In the genomic region with DNA sequence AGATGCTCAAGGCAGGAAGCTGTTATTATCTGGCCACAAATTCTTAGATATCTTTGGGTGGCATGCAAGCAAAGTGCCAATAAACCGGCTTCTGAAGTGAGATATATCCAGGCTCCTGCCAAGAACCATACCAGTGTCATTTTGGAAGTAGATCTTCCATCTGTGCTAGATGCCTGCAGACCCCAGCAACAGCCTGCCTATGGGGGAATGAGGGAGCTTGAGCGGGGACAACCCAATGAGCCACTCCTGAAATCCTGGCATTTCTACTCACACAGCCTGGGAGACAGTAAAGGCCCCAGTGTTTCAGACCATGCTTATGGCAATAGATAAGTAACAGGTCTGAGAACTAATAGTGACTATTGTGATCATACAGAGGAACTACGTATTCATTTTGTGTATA, we compare ENCODE assay signal across 30 mouse cellular contexts.
"Had no signal": no experiment of that assay in that cellular context is flagged by ENCODE, and none has a peak within 500 bp of the region (broad histone marks: within the 10 kb centered on the region; RNA-seq: fewer than 3 reads in every experiment).

No protein-coding gene starts in this region.

- H3K9ac ChIP-seq: limb, embryonic 12.5 days; limb, embryonic 13.5 days; limb, embryonic 15.5 days; liver, embryonic 12.5 days; liver, embryonic 13.5 days; liver, embryonic 14.5 days; liver, embryonic 15.5 days; liver, postnatal 0 days; lung, embryonic 14.5 days; lung, embryonic 15.5 days; midbrain, embryonic 12.5 days; midbrain, embryonic 13.5 days; midbrain, embryonic 15.5 days; neural tube, embryonic 12.5 days had no signal

- H3K36me3 ChIP-seq: limb, embryonic 10.5 days; limb, embryonic 12.5 days; limb, embryonic 13.5 days; limb, embryonic 15.5 days; liver, embryonic 12.5 days; liver, embryonic 13.5 days; liver, embryonic 15.5 days; lung, embryonic 15.5 days; midbrain, embryonic 12.5 days; midbrain, embryonic 13.5 days; midbrain, embryonic 15.5 days; neural tube, embryonic 12.5 days had no signal

- H3K9me3 ChIP-seq: limb, embryonic 10.5 days; limb, embryonic 15.5 days; liver, embryonic 12.5 days; liver, embryonic 13.5 days; liver, embryonic 15.5 days; lung, embryonic 15.5 days; midbrain, embryonic 12.5 days; midbrain, embryonic 13.5 days had no signal

- ATAC-seq: liver, embryonic 12.5 days; liver, postnatal 0 days; lung, postnatal 0 days; midbrain, embryonic 13.5 days; midbrain, embryonic 15.5 days; midbrain, embryonic 16.5 days had no signal

- H3K4me1 ChIP-seq: limb, embryonic 10.5 days; limb, embryonic 12.5 days; limb, embryonic 13.5 days; limb, embryonic 15.5 days; liver, embryonic 12.5 days; liver, embryonic 13.5 days; liver, embryonic 15.5 days; lung, embryonic 15.5 days; midbrain, embryonic 12.5 days; midbrain, embryonic 13.5 days; midbrain, embryonic 15.5 days; neural tube, embryonic 12.5 days had no signal

- H3K27me3 ChIP-seq: limb, embryonic 12.5 days; limb, embryonic 13.5 days; limb, embryonic 15.5 days; liver, embryonic 12.5 days; liver, embryonic 13.5 days; liver, embryonic 15.5 days; lung, embryonic 15.5 days; midbrain, embryonic 12.5 days; midbrain, embryonic 13.5 days; midbrain, embryonic 15.5 days; neural tube, embryonic 12.5 days had no signal

- H3K4me2 ChIP-seq: limb, embryonic 12.5 days; limb, embryonic 13.5 days; limb, embryonic 15.5 days; liver, embryonic 11.5 days; liver, embryonic 12.5 days; liver, embryonic 13.5 days; liver, embryonic 15.5 days; lung, embryonic 14.5 days; lung, embryonic 15.5 days; midbrain, embryonic 12.5 days; midbrain, embryonic 13.5 days; midbrain, embryonic 15.5 days; neural tube, embryonic 12.5 days had no signal

- H3K27ac ChIP-seq: limb, embryonic 10.5 days; limb, embryonic 12.5 days; limb, embryonic 13.5 days; limb, embryonic 15.5 days; liver, embryonic 12.5 days; liver, embryonic 13.5 days; liver, embryonic 14.5 days; liver, embryonic 15.5 days; lung, embryonic 15.5 days; macrophage; midbrain, embryonic 12.5 days; midbrain, embryonic 13.5 days; midbrain, embryonic 15.5 days; neural tube, embryonic 12.5 days had no signal

- H3K4me3 ChIP-seq: limb, embryonic 10.5 days; limb, embryonic 12.5 days; limb, embryonic 13.5 days; limb, embryonic 15.5 days; liver, embryonic 12.5 days; liver, embryonic 13.5 days; liver, embryonic 15.5 days; lung, embryonic 15.5 days; megakaryocyte, embryonic 14.5 days; midbrain, embryonic 12.5 days; midbrain, embryonic 13.5 days; midbrain, embryonic 15.5 days; myocyte; neural tube, embryonic 12.5 days had no signal

- DNase-seq: left cerebral cortex, postnatal 4 days; liver; liver, embryonic 13.5 days; liver, postnatal 0 days; lung, adult 18-20 months; lung, adult 2 months; lung, embryonic 14.5 days; lung, postnatal 10 days; lung, postnatal 14 days; lung, postnatal 36 days; lung, postnatal 4 days; midbrain, embryonic 14.5 days had no signal
